Mouse (Mus musculus): ENCODE data around the gene Dgkh. TPM values are rescaled to one million over a fixed set of nuclear protein-coding genes. Genes with fewer than 3 reads are reported as not detected.
"Not testable (repeated sequence)": the region's sequence is repeated elsewhere in the genome, so short reads cannot be mapped to it uniquely, and the experiment has no call there.

Dgkh gene
- polyA plus RNA-seq, 1 experiment from 2014 or later: 0.87 TPM

DNA sequence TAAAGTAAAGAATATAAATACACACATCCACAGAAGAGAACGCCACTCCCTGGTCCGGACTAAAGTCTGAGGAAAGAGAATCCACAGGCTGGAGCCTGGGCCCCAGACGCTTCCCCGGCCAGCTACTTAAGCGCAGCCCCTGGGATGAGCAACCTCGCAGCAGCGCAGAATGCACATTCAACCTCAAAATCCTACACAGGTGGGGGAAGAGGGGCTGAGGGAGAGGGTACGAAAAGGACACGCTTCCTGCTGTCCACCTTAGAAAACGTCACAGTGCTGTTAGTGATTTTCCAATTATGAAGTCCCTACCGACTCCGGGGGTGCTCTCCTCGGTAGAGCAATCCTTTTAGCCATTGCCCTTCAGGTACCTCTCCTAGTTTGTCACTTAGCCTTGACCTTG is 6.6 kb downstream of the Dgkh start:
- ATAC-seq (ENCODE audit: insufficient number of reproducible peaks, low FRiP score, low TSS enrichment, low read depth): no peak
- no peak overlapping the region for H3K27ac ChIP-seq (replicated peaks; ENCODE audit: low read depth, low read length)
- peak overlapping the region; percentile 96 for H3K4me2 ChIP-seq (ENCODE audit: low read depth, severe bottlenecking)
- no peak overlapping the region for H3K9ac ChIP-seq (ENCODE audit: low read length)
- no peaks in the 10 kb centered on the region for H3K9me3 ChIP-seq (ENCODE audit: control insufficient read depth, low read length)
- H3K36me3 ChIP-seq (ENCODE audit: control insufficient read depth, insufficient read depth, low read length): no peaks in the 10 kb centered on the region
- WGBS: 14% methylated on average over 13 of the region's 13 CpGs
- peak overlapping the region; percentile 51; the same call in 1 of the 2 replicates for H3K4me3 ChIP-seq (ENCODE audit: low read depth, low read length)
- H3K27me3 ChIP-seq (ENCODE audit: control insufficient read depth, insufficient read depth, low read length): 0 out of 2 replicates have a peak, but pooled peaks cover 3% of the 10 kb centered on the region
- H3K4me1 ChIP-seq (ENCODE audit: control insufficient read depth, insufficient read depth, low read length): no peaks in the 10 kb centered on the region
- DNase-seq (ENCODE audit: low spot score): no peak

DNA sequence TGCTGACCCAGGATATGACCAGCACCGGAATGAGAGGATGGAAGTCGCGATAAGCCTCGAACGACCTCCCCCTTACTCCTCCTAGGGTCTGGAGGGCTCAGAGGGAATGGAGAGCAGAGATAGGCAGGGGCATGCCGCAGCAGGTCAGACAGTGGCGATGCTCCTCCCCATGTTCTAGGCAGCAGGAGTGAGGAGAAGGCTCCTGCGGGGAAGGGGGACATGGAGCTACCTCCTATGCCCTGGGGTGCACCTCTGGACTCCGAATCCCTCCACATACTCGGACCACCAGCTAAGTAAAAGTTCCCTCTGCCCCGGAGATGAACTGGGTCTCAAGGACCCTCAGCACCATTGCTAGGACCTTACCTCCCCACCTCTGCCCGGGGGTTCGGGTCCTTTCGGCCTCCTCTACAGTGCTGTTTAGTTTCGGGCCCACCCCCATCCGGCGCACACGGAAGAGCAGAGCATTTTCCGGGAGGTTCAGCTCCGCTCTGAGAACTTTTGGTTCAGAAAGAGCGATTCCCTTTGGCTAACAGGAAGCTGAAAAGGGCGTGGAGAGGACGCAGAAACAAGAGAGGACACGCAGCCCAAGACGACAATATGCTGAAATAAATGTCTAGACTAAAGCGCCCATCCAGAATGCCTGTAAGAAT is 7.1 kb downstream of the Dgkh start:
- no peaks in the 10 kb centered on the region for H3K36me3 ChIP-seq (ENCODE audit: control insufficient read depth, insufficient read depth, low read length)
- ATAC-seq (ENCODE audit: insufficient number of reproducible peaks, low FRiP score, low TSS enrichment, low read depth) (peak; percentile 17), DNase-seq (ENCODE audit: low spot score) (peak; percentile 36)
- no peaks in the 10 kb centered on the region for H3K4me1 ChIP-seq (ENCODE audit: control insufficient read depth, insufficient read depth, low read length)
- peak overlapping the region; percentile 51 for H3K4me3 ChIP-seq (ENCODE audit: low read depth, low read length)
- 1% methylated on average over 26 of the region's 26 CpGs for WGBS
- no peak overlapping the region for H3K27ac ChIP-seq (replicated peaks; ENCODE audit: low read depth, low read length)
- H3K9ac ChIP-seq (ENCODE audit: low read length): peak overlapping the region; percentile 64
- 0 out of 2 replicates have a peak, but pooled peaks cover 3% of the 10 kb centered on the region for H3K27me3 ChIP-seq (ENCODE audit: control insufficient read depth, insufficient read depth, low read length)
- no peaks in the 10 kb centered on the region for H3K9me3 ChIP-seq (ENCODE audit: control insufficient read depth, low read length)
- peak overlapping the region; percentile 96 for H3K4me2 ChIP-seq (ENCODE audit: low read depth, severe bottlenecking)

DNA sequence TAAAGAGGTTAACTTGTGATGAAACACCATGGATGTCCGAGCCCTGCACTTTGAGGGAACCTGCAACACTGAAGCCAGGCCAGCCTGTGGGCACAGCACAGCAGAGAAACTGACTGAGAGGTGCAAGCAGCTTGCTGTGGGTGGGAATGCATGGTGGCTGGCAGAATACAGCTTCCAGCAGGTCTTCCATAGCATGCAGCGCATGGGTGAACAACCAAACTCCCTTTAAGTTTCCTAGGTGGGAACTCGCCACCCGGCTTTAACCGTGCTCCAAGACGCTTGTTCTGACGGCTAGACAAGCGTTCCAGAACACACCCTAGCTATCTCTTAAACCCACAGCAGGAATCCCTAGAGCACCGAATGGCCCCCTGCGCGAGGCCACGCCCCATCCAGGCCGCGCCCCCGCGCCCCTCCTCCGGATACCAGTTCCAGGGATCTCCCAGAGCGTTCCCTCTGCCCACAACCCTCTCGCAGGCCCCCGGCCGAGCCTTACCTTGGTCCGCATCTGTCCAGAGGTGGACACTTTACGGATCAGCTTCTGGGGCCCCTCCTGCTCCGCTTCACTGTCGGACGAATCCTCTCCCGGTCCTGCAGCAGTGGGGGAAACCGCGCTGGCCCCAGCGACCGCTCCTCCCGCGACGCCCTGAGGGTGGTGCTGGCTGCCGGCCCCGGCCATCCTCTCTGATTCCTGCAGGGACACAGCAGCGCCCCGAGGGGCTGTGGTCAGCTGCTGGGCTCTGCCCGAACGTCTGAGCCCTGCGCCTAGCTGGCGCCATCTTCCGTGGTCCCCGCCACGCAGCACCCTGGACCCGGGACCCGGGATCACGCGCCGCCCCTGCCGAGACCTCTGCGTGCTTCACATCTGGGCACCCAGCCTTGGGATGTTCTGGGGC is 7.9 kb downstream of the Dgkh start:
- no peaks in the 10 kb centered on the region for H3K4me1 ChIP-seq (ENCODE audit: control insufficient read depth, insufficient read depth, low read length)
- H3K36me3 ChIP-seq (ENCODE audit: control insufficient read depth, insufficient read depth, low read length): no peaks in the 10 kb centered on the region
- peak; percentile 79 for DNase-seq (ENCODE audit: low spot score)
- H3K9me3 ChIP-seq (ENCODE audit: control insufficient read depth, low read length): no peaks in the 10 kb centered on the region
- ATAC-seq (ENCODE audit: insufficient number of reproducible peaks, low FRiP score, low TSS enrichment, low read depth): peak; percentile 68; the same call in 1 of the 2 replicates
- no peak overlapping the region for H3K27ac ChIP-seq (replicated peaks; ENCODE audit: low read depth, low read length)
- peak overlapping the region; percentile 64 for H3K9ac ChIP-seq (ENCODE audit: low read length)
- 0 out of 2 replicates have a peak, but pooled peaks cover 3% of the 10 kb centered on the region for H3K27me3 ChIP-seq (ENCODE audit: control insufficient read depth, insufficient read depth, low read length)
- peak overlapping the region; percentile 51 for H3K4me3 ChIP-seq (ENCODE audit: low read depth, low read length)
- peak overlapping the region; percentile 96 for H3K4me2 ChIP-seq (ENCODE audit: low read depth, severe bottlenecking)
- under 1% methylated on average over 51 of the region's 52 CpGs for WGBS

DNA sequence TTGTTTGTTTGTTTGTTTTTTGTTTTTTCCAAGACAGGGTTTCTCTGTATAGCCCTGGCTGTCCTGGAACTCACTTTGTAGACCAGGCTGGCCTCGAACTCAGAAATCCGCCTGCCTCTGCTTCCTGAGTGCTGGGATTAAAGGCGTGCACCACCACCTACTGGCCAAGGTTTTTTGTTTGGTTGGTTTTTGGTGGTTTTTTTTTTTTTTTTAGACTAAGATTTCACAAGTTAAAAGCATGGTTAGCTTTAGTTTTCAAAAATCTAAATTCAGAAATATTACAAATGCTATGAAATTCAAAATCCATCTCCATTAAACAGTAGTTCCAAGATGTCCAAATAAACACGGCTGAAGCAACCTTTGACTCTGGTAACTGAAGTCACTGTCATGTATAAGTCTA is 8.9 kb downstream of the Dgkh start:
- H3K4me2 ChIP-seq (ENCODE audit: low read depth, severe bottlenecking); H3K9me3 ChIP-seq (ENCODE audit: control insufficient read depth, low read length); H3K27ac ChIP-seq (replicated peaks; ENCODE audit: low read depth, low read length); DNase-seq (ENCODE audit: low spot score); H3K9ac ChIP-seq (ENCODE audit: low read length); ATAC-seq (ENCODE audit: insufficient number of reproducible peaks, low FRiP score, low TSS enrichment, low read depth); H3K4me1 ChIP-seq (ENCODE audit: control insufficient read depth, insufficient read depth, low read length); H3K4me3 ChIP-seq (ENCODE audit: low read depth, low read length); H3K27me3 ChIP-seq (ENCODE audit: control insufficient read depth, insufficient read depth, low read length); H3K36me3 ChIP-seq (ENCODE audit: control insufficient read depth, insufficient read depth, low read length): not testable (repeated sequence)
- 93% methylated on average over 4 of the region's 4 CpGs for WGBS

DNA sequence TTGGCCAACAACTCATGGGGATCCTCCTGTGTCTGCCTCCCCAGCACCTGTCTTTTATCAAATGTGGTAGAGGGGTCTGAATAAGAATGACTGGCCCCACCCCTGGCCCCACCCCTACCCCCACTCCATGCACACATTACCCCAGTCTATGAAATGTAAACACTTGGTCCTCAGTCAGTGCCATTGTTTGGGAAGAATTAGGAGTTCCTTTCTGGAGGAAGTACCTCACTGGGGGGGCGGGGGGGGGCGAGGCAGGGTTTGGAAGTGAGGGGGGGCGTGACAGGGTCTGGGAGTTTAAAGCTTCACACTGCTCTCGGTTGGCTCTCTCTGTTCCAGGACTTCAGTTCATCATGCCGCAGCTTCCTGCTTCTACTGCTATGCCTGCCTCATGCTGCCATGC is 10.5 kb downstream of the Dgkh start:
- 75% methylated on average over 5 of the region's 5 CpGs for WGBS

DNA sequence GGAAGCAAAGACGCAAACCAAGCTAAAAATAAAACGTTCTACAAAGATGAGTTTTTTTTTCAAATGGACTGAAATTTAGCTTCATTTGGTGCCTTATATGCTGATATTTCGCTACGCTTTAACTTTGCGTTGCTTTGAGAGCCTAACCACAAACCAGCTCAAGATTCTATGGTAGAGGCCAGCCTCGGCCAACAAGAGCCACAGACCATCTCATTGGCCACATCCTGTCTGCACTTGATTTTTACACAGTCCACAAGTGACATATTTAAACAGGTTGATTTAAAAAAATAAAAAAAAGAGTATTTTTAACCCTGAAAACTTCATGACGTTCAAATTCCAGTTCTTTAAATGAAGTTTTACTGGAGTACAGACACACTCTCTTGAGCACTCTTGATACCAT is 16.5 kb downstream of the Dgkh start:
- ATAC-seq (ENCODE audit: insufficient number of reproducible peaks, low FRiP score, low TSS enrichment, low read depth): no peak
- no peaks in the 10 kb centered on the region for H3K4me1 ChIP-seq (ENCODE audit: control insufficient read depth, insufficient read depth, low read length)
- H3K9ac ChIP-seq (ENCODE audit: low read length): no peak overlapping the region
- no peak overlapping the region for H3K27ac ChIP-seq (replicated peaks; ENCODE audit: low read depth, low read length)
- no peaks in the 10 kb centered on the region for H3K9me3 ChIP-seq (ENCODE audit: control insufficient read depth, low read length)
- 93% methylated on average over 7 of the region's 7 CpGs for WGBS
- no peak for DNase-seq (ENCODE audit: low spot score)
- H3K27me3 ChIP-seq (ENCODE audit: control insufficient read depth, insufficient read depth, low read length): no peaks in the 10 kb centered on the region
- H3K4me2 ChIP-seq (ENCODE audit: low read depth, severe bottlenecking): no peak overlapping the region
- no peaks in the 10 kb centered on the region for H3K36me3 ChIP-seq (ENCODE audit: control insufficient read depth, insufficient read depth, low read length)
- H3K4me3 ChIP-seq (ENCODE audit: low read depth, low read length): no peak overlapping the region

More for the DNA sequence above, 10.5 kb downstream of the Dgkh start:
- Histone ChIP-seq H3K36me3 (ENCODE audit: control insufficient read depth, insufficient read depth, low read length) (no peaks in the 10 kb centered on the region), H3K9ac (ENCODE audit: low read length) (no peak overlapping the region), H3K4me1 (ENCODE audit: control insufficient read depth, insufficient read depth, low read length) (no peaks in the 10 kb centered on the region), H3K9me3 (ENCODE audit: control insufficient read depth, low read length) (no peaks in the 10 kb centered on the region), H3K27me3 (ENCODE audit: control insufficient read depth, insufficient read depth, low read length) (0 out of 2 replicates have a peak, but pooled peaks cover 3% of the 10 kb centered on the region), H3K27ac (replicated peaks; ENCODE audit: low read depth, low read length) (no peak overlapping the region), H3K4me3 (ENCODE audit: low read depth, low read length) (no peak overlapping the region), H3K4me2 (ENCODE audit: low read depth, severe bottlenecking) (no peak overlapping the region)
- DNase-seq (ENCODE audit: low spot score): no peak
- ATAC-seq (ENCODE audit: insufficient number of reproducible peaks, low FRiP score, low TSS enrichment, low read depth): no peak

DNA sequence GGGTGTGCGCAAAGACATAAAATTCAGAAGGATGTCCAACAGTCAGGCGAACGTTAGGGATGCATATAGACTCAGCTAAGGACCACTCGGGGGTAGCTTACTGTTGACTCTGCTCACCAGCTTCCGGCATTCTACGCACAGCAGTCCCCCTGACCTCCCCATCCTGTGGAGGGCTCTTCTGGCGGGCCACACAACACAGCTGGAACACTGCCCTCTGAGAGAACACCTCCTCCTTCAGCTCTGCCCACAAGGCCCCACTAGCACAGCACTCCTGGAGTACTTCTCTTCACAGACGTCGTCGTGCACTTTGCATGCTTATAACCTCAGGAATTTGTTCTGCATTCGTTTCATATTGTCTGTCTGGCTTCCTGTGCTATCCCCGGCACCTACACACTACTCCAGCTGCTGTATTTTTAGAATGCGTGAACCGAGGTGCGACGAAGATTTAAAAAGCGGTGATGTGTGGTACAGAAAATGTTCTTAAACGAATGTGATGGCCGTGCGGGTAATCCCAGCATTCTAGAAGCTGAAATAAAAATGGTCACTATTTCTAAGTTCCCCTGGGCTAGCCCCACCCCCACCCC is 19.9 kb downstream of the Dgkh start:
- no peak overlapping the region for H3K9ac ChIP-seq (ENCODE audit: low read length)
- 0 out of 2 replicates have a peak, but pooled peaks have one; percentile 21 for ATAC-seq (ENCODE audit: insufficient number of reproducible peaks, low FRiP score, low TSS enrichment, low read depth)
- WGBS: 68% methylated on average over 20 of the region's 20 CpGs

DNA sequence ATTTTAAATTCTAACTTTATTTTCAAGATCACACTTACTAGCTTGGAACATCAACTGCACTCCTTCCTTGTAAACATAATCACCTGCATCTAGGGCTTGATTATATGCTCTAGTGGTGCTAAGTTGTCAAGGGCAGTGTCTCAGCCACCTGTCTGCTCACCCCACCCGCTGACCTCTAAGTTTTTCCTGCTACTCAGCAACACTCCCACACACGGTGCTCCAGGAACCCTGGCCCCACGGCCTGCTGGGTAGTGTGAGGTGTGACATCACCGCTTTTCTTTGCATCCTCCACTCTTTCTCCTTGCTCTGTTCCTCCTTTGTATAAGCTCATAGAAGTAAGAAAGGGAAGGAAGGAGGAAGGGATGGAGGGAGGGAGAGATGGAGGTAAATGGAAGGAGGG is 21.9 kb downstream of the Dgkh start:
- WGBS: 70% methylated on average over 4 of the region's 4 CpGs
- H3K4me2 ChIP-seq (ENCODE audit: low read depth, severe bottlenecking): no peak overlapping the region
- H3K4me3 ChIP-seq (ENCODE audit: low read depth, low read length): no peak overlapping the region
- H3K36me3 ChIP-seq (ENCODE audit: control insufficient read depth, insufficient read depth, low read length): no peaks in the 10 kb centered on the region
- no peak overlapping the region for H3K27ac ChIP-seq (replicated peaks; ENCODE audit: low read depth, low read length)
- H3K9ac ChIP-seq (ENCODE audit: low read length): no peak overlapping the region
- no peaks in the 10 kb centered on the region for H3K4me1 ChIP-seq (ENCODE audit: control insufficient read depth, insufficient read depth, low read length)
- H3K27me3 ChIP-seq (ENCODE audit: control insufficient read depth, insufficient read depth, low read length): no peaks in the 10 kb centered on the region
- DNase-seq (ENCODE audit: low spot score) (no peak), ATAC-seq (ENCODE audit: insufficient number of reproducible peaks, low FRiP score, low TSS enrichment, low read depth) (no peak)
- H3K9me3 ChIP-seq (ENCODE audit: control insufficient read depth, low read length): no peaks in the 10 kb centered on the region

More for the DNA sequence above, 19.9 kb downstream of the Dgkh start:
- Histone ChIP-seq H3K9me3 (ENCODE audit: control insufficient read depth, low read length) (no peaks in the 10 kb centered on the region), H3K27me3 (ENCODE audit: control insufficient read depth, insufficient read depth, low read length) (no peaks in the 10 kb centered on the region), H3K36me3 (ENCODE audit: control insufficient read depth, insufficient read depth, low read length) (no peaks in the 10 kb centered on the region), H3K27ac (replicated peaks; ENCODE audit: low read depth, low read length) (no peak overlapping the region), H3K4me1 (ENCODE audit: control insufficient read depth, insufficient read depth, low read length) (no peaks in the 10 kb centered on the region), H3K4me3 (ENCODE audit: low read depth, low read length) (no peak overlapping the region), H3K4me2 (ENCODE audit: low read depth, severe bottlenecking) (no peak overlapping the region)
- no peak for DNase-seq (ENCODE audit: low spot score)

All from limb, embryonic 11.5 days (tissue).